Mouse (Mus musculus): Measurements from ENCODE around the gene Nelfb.
A peak's percentile ranks its signal among the peaks of the same experiment; 100 is the strongest.

Gene Nelfb

GRCm38 (mm10) chr2:25230581-25230980, 19.3 kb upstream of the Nelfb start:
- no peak for DNase-seq (ENCODE audit: low read depth, low spot score)

DNA sequence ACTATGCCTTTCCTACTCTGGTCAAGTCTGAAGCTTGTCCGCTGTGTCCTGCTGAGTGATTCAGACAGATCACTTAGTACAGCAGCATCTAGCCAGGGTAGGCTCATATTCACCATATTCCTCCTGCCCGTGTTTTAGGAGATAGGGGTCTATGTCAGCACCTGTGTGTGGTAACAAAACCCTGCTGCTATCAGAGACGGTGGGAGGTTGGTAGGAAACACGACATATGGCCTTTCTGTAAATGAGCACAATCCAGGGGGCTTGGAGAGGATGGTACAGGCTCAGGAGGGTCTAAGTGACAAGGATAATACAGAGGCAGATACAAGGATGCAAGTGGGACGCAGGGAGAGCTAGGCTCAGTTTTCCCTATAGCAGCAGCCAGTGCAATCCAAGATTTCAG, 18.3 kb upstream of the Nelfb start:
- no peak for DNase-seq (ENCODE audit: low read depth, low spot score)

- DNase-seq (ENCODE audit: low read depth, low spot score), result no peak
Measured at GRCm38 (mm10) chr2:25228995-25229530, 17.8 kb upstream of the Nelfb start.

DNA sequence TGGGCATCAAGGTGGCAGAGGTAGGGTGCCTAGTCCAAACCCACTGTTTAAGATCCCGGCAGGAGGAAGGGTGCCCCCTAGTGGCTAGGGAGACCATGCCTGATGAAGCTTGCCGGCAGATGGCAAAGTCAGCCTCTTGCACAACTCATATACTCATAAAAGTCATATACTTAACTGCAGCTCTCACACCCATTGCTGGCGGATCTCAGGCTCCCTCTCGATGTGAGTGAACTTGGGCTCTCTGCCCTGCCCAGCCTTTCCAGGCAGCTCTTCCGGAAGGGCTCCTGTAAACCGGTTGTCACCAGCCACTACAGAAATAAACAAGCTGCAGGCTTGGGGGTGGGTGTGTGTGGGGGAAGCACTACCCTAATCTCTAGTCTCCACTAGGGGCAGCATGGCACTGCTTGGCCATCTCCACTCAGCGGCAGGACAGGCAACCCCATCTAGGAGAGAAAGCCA, 17.2 kb upstream of the Nelfb start:
- peak; percentile 91 for DNase-seq (ENCODE audit: low read depth, low spot score)

GRCm38 (mm10) chr2:25227406-25227805, 16.1 kb upstream of the Nelfb start:
- no peak for DNase-seq (ENCODE audit: low read depth, low spot score)

- DNase-seq (ENCODE audit: low read depth, low spot score), result no peak
Measured at GRCm38 (mm10) chr2:25226864-25227263, 15.6 kb upstream of the Nelfb start.

GRCm38 (mm10) chr2:25225811-25226379, 14.6 kb upstream of the Nelfb start:
- DNase-seq (ENCODE audit: low read depth, low spot score), result no peak

DNA sequence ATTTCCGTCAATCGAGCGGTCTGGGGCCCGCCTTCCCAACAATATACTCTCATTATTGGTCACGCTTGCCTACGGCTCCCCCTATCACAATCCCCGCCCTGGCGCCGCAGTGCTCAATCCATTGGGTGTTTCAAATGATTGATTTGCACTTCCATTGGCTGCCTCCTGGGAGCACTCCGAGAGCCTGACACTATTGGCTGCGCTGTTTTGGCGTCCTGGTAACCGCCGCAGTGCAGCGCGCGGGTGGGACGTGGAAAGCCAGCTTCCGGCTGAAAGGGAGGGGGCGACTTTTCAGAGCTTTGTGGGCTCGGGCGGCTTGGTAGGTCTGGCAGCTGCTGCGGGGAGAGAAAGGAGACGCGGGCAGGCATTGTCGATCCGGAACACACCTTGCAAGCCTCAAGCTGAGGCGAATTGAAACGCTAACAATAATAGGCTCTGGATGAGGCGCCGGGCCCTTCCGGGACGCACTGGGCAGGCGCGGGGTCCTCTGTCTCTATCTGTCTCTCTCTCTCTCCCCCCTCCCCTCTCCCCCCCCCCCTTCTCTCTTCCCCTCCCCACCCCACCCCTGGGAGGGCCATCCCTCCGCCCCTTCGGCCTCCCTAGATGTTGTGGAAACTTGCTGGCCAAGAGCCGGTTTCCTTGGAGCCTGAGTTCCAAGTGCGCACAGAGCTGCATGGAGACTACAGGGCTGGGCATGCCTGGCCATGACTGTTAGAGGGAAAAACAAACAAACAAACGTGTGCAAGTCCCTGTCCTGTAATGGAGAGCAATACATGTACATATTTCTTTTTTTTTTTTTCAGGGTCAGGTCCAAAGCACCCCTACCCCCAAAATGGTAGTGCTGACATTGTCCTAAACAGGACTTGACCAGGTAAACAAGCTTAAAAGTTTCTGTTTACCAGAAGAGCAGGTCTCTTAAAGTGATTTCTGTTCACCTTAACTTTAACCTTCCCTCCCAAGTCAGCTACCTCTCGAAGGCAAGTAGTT, 13.8 kb upstream of the Nelfb start:
- DNase-seq (ENCODE audit: low read depth, low spot score), result no peak

DNA sequence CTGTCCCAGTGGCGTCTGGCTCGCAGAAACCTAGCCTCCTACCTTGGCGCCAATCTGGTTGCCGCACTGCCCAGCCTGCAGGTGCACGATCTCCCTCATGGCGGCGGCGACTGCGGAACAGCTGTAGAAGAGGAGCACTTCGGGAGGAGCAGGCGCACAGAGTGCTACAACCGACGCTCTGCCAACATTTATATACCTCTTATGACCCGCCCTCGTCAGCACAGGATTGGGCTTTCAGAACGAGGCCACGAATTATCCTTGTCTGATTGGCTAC, 13.1 kb upstream of the Nelfb start, which contains the start of gene Tubb4b:
Gene Tubb4b (minus strand): TSS at position 211 of the 274 bp plus-strand sequence.
- DNase-seq (ENCODE audit: low read depth, low spot score), result peak; percentile 99

- no peak for DNase-seq (ENCODE audit: low read depth, low spot score)
Measured at GRCm38 (mm10) chr2:25223681-25224491, 12.6 kb upstream of the Nelfb start.

- no peak for DNase-seq (ENCODE audit: low read depth, low spot score)
Measured at GRCm38 (mm10) chr2:25221331-25221772, 10.1 kb upstream of the Nelfb start.

DNA sequence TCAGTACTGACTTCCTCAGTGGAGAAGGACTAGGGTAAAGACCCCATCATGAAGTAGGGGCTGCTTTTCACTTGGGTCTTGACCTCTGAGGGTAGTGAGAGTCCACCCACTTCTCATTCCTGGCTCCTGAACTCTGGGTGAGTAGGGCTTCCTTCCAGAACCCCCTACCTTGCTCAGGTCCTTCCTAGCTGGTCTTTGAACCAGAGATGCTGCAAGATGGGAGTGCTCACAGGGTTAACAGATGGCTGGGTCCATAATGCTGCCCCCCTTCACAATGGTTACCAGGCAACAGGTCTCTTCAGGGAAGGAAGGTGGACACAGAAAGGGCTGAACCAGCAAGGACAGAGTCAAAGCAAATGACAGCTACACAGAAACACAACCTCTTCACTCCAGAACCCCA, 7.2 kb upstream of the Nelfb start, which contains the start of gene Fam166a:
Gene Fam166a (plus strand): TSS at position 301 of the 400 bp plus-strand sequence.
- DNase-seq (ENCODE audit: low read depth, low spot score), result no peak

- DNase-seq (ENCODE audit: low read depth, low spot score), result no peak
Measured at GRCm38 (mm10) chr2:25217666-25218065, 6.4 kb upstream of the Nelfb start.

- no peak for DNase-seq (ENCODE audit: low read depth, low spot score)
Measured at GRCm38 (mm10) chr2:25214444-25214843, 3.2 kb upstream of the Nelfb start, which contains the start of gene Stpg3. Gene Stpg3 (minus strand): TSS chr2:25214637.

DNA sequence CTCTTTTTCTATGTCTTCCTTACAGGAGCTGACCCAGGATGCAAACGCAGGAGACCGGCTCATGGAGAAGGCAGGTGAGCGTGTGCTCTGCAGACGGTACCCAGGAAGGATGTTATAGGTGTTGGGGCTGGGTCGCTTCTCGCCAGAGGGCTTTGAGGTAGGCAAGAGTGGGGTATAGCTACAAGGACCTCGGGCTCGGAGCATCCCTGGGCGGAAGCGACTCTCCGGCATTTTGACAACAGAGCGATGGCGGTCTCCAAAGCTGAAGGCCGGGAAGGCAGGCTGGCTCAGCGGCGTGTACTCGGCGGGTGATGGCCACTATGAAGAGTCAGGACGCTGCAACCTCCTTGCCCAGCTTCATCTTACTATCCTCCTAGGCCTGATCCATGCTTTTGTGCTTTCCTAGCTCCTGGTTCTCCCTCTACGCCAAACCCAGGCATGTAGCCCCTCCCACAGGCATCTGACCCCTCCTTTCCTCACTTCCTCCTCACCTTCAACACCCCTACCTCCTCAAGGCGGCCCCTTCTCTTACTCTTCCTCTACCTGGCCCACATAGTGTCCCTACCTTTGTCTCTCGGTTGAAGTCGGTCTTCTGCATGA, 2.1 kb upstream of the Nelfb start:
- DNase-seq (ENCODE audit: low read depth, low spot score), result no peak

DNA sequence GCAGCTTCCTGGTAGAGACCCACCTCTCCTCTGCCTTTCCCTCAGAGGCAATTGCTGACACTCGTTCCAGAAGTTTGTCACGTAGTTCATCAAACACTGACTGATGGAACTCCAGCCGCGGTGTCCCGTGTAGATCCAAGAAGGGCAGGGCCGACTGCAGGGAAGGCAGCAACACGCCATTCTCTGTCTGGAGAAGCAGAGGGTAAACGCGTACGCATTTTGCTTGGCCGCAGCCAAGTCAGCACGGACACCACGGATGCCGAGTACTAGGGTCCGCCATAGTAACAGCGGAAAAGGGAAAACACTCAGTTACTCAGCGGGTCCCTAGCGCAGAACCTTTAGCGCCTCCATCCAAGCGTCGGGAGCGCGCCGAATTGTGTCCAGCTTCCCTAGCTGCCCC, 603 bp downstream of the Nelfb start:
- no peak for DNase-seq (ENCODE audit: low read depth, low spot score)

GRCm38 (mm10) chr2:25207593-25207992, 3.7 kb downstream of the Nelfb start:
- no peak for DNase-seq (ENCODE audit: low read depth, low spot score)

- DNase-seq (ENCODE audit: low read depth, low spot score), result no peak
Measured at GRCm38 (mm10) chr2:25203631-25204214, 7.6 kb downstream of the Nelfb start.

DNA sequence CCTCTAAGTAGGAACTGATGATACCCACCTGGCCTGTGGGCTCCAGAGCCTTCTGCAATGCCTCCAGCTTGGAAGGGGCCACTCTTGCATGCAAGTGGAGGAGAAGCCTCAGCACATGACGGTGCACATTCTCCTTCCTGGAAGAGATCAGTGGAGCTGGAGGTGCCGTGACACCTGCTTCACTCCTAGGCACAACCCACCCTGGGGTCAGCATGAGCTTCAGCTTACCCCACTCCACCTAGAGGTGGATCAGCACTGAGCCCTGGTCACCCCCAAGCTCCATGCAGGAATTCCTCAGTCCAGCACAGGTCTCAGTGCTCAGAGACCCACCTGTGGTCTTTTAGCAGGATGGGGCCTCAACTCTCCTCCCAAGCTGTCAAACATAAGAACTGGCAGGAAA, 10.7 kb downstream of the Nelfb start:
- DNase-seq (ENCODE audit: low read depth, low spot score), result no peak

DNA sequence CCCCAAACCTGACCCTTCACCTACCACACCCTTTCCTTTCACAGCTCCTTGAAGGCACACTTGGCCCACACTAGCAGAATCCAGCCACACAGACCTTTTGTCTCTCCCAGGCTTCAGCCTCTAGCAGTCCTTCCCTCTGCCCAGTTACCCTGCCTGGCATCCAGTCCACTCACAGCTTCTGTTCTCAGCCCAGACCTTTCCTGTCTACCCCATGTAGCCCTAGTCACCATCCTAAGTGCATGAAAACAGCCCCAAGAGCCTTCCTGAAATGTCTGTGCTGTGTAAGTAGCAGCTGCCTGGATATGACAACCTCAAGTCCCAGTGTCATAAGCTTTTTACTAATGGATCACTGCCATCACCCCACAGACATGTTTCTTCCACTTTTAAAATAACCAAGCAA, 13.3 kb downstream of the Nelfb start:
- DNase-seq (ENCODE audit: low read depth, low spot score), result no peak

DNA sequence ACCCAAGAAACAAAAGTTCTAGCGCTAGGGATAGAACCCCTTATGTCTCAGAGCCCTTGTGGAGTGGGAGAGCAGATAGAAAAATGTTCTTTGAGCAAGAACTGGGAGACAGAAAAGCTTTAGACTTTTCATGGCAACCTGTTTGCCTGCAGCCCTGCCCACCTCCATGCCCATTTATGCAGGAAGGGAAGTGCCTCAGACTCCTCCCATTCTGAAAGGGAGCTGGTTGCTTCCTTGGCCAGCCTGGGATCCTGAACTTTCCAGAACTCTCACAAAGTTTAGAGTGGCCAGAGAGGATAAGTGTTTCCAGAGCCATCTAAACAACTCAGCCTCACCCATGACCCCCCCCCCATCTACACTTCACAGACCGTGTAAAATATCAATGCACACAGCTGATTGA, 14.1 kb downstream of the Nelfb start:
- no peak for DNase-seq (ENCODE audit: low read depth, low spot score)

Data from CD4-positive helper T cell, adult 2 months (primary cell).